Mouse (Mus musculus) cortical plate, adult 2 months (tissue): ENCODE data around the gene Iqcf5.

Experiments
- CTCF ChIP-seq: fragments of 200-500 bp; IDR thresholded peaks from 2 replicates; pipeline ENCODE4 v1.5.1; 2011; ENCODE audit warnings: mild to moderate bottlenecking, control low read depth, low read length; ENCODE audit not compliant: insufficient read depth; ENCODE audit errors: extremely low read depth
- POLR2A ChIP-seq: fragments of 200-500 bp; IDR thresholded peaks from 2 replicates; pipeline ENCODE4 v1.6.1; 2011; ENCODE audit warnings: mild to moderate bottlenecking, low read length, control low read depth; ENCODE audit not compliant: insufficient read depth; ENCODE audit errors: extremely low read depth

- no peak for TF ChIP-seq CTCF
- no peak for TF ChIP-seq POLR2A
These were observed at the start of gene Iqcf5 for GRCm38 (mm10) chr9:106514273-106514672.
